Mouse (Mus musculus) brown adipose tissue, adult 24 weeks (tissue): ENCODE results near the gene Crebl2. TPM values are rescaled to one million over a fixed set of nuclear protein-coding genes. Genes with fewer than 3 reads are reported as not detected.
A peak's percentile ranks its signal among the peaks of the same experiment; 100 is the strongest.

Experiments used
- H3K27ac ChIP-seq: fragments of 200-500 bp; replicated peaks from 2 replicates; pipeline ENCODE4 v1.5.1; 2012; ENCODE audit warnings: low read depth, mild to moderate bottlenecking, low read length
- H3K4me1 ChIP-seq: fragments of 200-500 bp; 2 replicates; pipeline ENCODE4 v1.6.1; 2012; ENCODE audit warnings: low read length, mixed read lengths; ENCODE audit not compliant: control insufficient read depth, insufficient read depth, insufficient read length
- H3K4me3 ChIP-seq: fragments of 200-500 bp; 2 replicates; pipeline ENCODE4 v1.5.1; 2012; ENCODE audit warnings: low read depth, mild to moderate bottlenecking, low read length, moderate library complexity; ENCODE audit not compliant: insufficient read depth
- polyA plus RNA-seq: library from polyadenylated mRNA; stranded (reverse); fragments of >200 nt; gene quantifications from 2 replicates; pipeline ENCODE4 v1.2.4, GENCODE M21; 2012; ENCODE audit not compliant: missing spikeins, insufficient read depth, insufficient read length

Gene Crebl2
- polyA plus RNA-seq = 10.1 and 12.0 TPM in 2 replicates

DNA sequence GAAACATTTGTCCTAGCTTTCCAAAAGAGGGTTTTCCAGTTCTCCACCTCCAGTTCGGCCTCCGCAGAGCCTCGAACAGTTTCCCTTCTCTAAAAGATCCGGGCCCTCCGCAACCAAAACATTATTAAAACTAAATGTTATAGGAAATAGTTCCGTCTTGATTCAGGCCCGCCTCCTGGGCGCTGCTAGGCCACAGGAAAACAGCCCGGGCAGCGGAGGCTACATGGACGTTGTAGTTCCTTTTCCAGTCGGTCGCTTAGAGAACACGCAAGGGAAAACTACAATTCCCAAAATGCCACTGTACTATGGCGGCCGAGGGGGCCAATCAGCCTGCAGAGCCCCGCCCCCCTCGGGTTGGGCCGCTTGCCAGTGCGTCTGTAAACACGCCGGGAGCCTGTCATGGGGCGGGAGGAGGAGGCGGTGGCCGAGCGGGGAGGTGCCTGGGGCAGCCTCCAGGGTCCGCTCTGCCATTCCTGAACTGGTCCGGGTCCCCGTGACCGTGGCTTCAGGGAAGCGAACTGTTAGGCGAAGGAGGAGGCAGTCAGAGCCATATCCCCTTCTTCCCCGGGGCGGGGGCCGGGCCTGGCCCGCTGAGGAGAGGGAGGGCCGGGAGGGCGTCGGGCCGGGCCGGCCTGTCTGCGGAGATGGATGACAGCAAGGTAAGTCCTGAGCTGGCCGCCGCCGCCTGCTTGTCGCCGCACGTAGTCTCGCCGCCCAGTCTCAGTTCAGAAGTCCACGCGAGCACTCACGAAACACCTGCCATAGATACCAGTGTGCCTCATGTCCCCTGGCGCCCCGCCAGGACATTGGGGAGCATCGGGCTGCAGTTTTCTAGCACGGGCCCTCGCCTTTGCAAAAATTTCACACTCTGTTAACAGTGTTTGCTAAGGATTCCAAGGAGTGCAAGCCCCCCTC is at the start of gene Crebl2:
TSS of gene Crebl2 (plus strand) at position 369 of the 915 bp plus-strand sequence.
- H3K4me3 ChIP-seq = peak within 1 kb of the TSS; percentile 80
- peak within 1 kb of the TSS; percentile 85 for H3K27ac ChIP-seq
- H3K4me1 ChIP-seq = no peaks in the 10 kb centered on the region

DNA sequence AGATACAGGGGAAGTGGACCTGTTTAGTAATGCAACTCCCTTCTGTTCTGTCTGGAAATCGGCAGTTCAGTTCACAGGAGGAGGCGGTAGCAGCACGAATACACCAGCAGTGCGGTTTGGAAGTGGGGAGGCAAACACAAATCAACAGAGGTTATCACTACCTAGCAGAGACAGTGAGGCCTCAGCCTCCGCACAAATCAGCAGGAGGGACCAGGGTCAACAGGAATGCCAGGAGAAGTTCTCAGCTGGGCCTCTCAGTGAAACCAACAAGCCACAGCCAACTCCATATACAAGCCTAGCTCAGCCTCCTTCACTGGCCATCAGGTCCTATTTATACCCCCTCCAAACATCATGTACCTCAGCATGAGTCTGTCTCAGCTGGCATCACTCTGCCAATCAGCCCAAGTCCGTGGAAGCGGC is 48.5 kb upstream of the Crebl2 start:
- no peaks in the 10 kb centered on the region for H3K4me1 ChIP-seq
- no peak overlapping the region for H3K4me3 ChIP-seq
- no peak overlapping the region for H3K27ac ChIP-seq

DNA sequence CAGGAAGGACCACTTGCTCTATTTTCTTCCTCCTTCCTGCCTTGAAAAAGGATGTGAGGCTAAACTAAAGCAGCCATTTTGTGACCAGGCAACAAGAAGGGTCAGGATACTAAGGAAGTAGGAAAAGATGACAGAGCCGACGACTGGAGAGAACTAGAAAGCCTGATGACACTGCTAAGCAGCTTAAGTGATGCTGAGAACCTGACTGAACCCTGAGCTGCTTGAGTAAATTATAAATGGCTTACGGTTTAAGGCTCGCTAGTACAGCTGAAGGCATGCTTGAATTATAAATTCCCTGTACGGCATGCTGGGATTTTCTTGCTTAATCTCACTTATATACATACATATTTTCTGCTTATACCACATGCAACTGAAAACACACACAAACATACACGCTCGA is 47.1 kb upstream of the Crebl2 start:
- no peaks in the 10 kb centered on the region for H3K4me1 ChIP-seq
- no peak overlapping the region for H3K4me3 ChIP-seq
- H3K27ac ChIP-seq = no peak overlapping the region

DNA sequence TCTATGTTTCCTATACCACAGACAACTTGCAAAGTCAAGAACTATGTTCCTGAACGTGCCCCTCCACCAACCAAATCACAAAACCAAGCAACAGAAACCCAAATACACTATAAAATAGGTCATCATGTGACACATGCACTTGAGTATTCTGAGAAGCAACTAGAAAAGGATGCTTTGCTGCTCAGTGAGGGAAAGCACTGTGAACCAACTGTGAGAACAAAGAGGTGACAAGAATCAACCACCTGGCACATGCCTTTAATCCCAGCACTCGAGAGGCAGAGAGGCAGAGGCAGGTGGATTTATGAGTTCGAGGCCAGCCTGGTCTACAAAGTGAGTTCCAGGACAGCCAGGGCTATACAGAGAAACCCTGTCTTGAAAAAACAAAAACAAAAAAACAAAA is 43.5 kb upstream of the Crebl2 start:
- no peak overlapping the region for H3K4me3 ChIP-seq

DNA sequence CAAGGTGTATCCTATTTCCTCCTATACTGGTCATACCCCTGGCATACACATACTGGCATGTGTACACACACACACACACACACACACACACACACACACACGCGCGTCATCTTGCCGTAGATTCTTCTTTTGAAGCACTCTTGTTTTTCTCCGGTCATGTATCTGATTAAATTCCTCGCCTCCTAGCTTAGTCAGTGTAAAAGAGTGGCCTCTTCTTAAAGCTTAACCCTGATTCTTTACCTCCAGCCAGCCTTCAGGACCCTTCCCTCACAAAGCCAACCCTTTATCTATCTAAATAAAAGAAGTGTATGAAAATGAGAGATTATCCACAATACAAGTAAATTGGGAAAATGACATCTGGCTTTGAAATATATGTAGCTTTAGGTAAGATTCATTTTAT is 40.9 kb upstream of the Crebl2 start:
- no peak overlapping the region for H3K4me3 ChIP-seq
- peaks cover 6% of the 10 kb centered on the region; the same call in 1 of the 2 replicates for H3K4me1 ChIP-seq
- H3K27ac ChIP-seq = no peak overlapping the region

More for the DNA sequence above, 43.5 kb upstream of the Crebl2 start:
- Histone ChIP-seq H3K27ac (no peak overlapping the region), H3K4me1 (peaks cover 3% of the 10 kb centered on the region; the same call in 1 of the 2 replicates)

DNA sequence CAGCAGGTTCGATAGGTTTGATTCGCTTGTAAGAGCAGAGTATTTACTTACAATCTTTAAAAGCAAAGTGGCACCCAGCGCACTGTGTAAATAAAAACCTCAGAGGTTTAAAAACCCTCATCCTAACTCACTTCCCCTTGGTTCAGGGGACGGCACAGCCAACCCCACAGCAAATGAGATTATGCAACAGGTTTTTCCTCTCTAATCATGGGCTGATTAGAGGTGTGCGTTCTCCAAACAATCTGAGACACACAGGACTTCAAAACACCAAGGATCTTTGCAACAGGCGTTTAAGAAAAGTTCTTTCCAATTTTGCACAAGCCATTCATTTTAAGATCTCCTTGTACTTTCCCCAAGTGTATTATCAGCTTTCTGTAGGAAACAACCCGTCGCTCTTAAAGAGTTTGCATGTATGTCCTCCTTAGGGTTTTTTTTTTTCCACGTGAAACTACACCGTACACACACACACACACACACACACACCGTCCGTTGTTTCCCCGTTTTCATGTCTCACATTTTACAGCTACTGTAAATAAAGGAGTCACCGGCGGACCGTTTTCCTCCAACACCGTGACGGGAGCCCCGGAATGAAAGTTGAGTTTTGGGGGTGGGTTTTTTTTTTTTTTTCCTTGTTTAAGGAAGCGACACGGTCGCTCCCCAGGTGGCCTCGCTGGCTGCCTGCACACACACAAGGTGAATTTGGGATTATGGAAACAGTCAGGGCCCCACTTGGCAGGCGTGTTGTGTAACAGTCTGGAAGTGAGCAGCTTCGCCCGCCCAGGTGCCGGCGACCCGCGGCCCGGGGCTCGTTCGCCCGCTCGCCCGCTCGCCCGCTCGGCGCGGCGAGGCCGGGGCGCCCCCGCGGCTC is 38.5 kb upstream of the Crebl2 start:
- Histone ChIP-seq H3K27ac (peak overlapping the region; percentile 98), H3K4me1 (peaks cover 6% of the 10 kb centered on the region; the same call in 1 of the 2 replicates), H3K4me3 (peak overlapping the region; percentile 81)

DNA sequence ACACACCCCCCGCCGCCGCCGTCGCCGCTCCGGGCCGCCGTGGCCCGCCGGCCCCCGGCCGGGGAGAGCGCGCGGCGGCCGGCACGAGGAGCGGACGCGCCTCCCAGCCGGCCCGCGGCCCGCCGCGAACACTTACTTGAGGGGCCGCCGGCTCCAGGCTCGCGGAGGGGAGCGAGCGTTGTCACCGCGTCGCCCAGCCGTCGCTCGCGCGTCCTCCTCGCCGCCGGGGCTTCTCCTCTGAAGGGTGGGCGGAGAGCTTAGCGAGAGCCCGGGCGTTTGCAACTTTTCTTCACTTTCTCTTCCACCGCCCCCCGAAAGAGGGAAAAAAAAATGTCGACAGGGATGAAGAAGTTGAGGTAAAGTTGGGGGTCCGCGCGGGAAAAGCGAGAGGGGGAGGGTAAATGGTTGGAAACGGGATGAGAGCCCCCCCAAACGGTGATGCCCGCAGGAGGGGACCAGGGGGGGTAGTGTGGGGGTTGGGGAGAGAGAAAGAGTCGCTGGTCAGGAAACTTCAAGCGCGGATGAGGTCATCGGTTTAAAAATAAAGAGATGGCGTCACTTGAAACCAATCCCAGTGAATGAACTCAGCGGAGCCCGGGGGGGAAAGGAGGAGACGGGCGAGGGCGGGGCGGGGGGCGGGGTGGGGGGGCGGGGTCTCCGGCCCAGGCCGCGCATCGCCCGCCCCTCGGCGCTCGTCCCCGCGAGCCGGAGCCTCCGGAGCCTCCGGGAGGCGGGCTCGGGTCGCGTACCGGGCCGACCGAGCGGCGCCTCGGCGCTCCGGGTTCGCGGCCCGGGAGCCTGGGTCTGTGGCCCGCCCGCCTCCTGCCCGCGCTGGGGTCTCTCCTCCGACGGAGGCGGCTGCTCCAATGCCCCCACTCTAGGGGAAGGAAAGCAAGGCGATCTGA is 37.6 kb upstream of the Crebl2 start, which contains the start of gene Dusp16:
TSS of gene Dusp16 (minus strand) at position 485 of the 905 bp plus-strand sequence.
- peaks cover 6% of the 10 kb centered on the region; the same call in 1 of the 2 replicates for H3K4me1 ChIP-seq
- peak within 1 kb of the TSS; percentile 98 for H3K27ac ChIP-seq
- H3K4me3 ChIP-seq = peak within 1 kb of the TSS; percentile 95

DNA sequence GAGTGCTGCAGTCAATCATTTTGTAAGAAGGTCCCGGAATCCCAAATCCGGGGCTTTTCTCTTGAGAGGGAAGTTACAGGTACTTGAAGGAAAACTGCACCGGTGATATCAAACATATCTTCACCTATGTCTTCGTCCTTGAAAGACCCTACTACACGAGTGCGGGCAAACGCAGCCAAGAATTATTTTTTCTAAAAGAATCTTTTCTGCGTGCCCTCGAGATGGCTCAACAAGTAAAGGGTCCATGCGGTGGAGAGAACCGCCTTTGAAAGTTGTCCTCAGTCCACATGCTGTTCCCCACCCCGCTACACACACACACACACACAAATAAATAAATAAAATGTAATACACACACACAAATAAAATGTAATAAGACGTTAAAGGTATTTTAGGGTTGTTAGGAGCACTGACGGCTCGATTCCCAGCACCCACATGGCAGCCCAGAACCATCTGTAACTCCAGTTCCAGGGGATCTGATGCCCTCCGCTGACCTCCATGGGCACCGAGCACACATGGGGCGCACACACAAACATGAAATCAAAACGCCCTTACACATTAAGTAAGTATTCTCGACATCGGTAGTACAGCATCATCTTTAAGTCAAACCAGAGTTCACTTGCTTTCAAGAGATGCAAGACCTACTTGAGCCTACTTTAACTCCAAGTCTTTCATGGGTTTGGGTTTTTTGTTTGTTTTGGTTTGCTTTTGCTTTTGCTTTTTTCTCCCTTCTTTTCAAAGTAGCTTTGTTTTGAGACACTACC is 36.7 kb upstream of the Crebl2 start:
- Histone ChIP-seq H3K4me1 (peaks cover 6% of the 10 kb centered on the region; the same call in 1 of the 2 replicates), H3K4me3 (peak overlapping the region; percentile 95), H3K27ac (peak overlapping the region; percentile 85)

DNA sequence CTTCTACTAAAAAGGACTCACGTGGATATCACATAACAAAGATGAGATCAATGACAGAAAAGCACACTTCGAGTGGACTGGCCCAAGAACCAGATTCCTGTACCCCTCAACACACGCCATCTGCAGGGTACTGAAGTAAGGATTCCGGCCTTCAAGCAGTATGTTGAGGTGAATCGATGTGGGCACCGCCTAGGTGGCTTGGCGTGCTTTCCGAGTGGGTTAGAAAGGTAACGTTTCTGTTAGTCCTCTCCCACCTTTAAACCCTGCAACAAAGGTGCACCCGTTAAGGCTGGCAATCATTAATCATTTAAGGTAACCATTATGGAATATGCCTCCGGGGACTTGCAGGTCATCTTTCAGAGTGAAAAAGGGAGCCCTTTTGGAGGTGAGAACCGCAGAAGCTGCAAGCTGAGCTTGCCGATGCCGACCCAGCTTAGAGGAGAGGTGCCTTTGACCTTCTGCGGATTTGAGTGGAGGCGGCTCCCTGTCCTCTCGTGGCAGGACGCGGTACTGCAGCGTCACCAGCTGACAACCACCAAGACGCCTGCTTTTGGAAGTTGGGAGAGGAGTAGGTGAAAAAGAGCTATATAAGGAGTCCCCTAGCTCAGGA is 35.9 kb upstream of the Crebl2 start:
- Histone ChIP-seq H3K4me3 (no peak overlapping the region), H3K27ac (no peak overlapping the region), H3K4me1 (peaks cover 5% of the 10 kb centered on the region; the same call in 1 of the 2 replicates)

DNA sequence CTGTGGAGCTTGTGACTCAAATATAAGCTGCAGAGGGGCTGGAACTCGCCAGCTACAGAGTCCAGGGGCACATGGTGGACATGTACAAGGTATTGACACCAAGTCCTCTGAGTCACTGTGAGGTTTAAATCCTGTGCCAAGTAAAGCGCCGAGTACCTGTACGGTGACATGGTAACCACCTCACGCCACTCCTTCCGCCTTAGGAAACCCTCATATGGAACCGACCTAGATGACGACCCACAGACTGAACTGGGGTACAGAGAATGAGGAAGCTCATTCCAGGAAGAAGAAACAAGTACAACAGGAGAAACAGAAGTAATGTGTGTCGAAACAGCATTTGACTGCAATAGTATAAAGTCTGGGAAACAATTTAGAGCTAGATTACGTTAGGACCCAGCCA is 33.7 kb upstream of the Crebl2 start:
- Histone ChIP-seq H3K4me3 (no peak overlapping the region), H3K4me1 (peaks cover 3% of the 10 kb centered on the region; the same call in 1 of the 2 replicates), H3K27ac (no peak overlapping the region)

DNA sequence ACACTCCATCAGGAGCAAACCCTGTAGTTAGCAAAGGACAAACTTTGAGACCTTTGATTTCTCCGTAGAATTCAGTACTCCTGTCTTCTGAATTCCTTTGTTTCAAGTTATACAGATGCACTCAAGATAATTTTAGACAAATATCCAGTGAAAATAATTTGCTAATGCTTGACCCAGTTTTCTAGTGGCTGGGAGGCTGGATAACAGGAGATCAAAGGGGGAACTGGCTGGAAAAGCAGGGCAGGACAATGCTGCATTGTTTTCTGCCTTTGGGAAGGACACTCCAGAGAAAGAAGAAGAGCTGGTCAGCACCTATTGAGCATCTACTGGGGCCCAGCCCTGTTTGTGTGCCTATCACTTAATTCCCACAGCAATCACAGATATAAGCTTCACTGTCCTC is 28.5 kb upstream of the Crebl2 start:
- Histone ChIP-seq H3K4me1 (peaks cover 2% of the 10 kb centered on the region; the same call in 1 of the 2 replicates), H3K27ac (peak overlapping the region; percentile 35), H3K4me3 (no peak overlapping the region)

DNA sequence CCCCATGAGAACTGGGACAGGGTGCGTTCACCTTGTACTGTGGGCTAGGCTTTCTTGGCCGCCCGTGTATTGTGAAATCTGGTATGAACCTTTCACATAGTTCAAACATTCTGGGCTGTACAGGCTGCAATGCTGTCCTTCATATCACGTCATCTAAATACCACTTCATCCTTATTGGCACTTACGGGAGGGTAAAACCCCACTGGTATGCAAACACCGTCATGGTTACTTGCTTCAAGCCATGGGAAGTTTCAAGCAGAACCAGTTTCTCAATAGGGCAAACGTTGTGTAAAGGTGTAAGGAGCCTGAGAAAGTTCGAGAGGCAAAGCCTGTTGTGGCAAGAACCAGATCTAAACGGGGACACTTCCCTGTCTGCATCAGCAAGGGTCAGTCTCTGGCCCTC is 27.3 kb upstream of the Crebl2 start:
- Histone ChIP-seq H3K4me3 (no peak overlapping the region), H3K27ac (peak overlapping the region; percentile 92), H3K4me1 (peaks cover 2% of the 10 kb centered on the region; the same call in 1 of the 2 replicates)

DNA sequence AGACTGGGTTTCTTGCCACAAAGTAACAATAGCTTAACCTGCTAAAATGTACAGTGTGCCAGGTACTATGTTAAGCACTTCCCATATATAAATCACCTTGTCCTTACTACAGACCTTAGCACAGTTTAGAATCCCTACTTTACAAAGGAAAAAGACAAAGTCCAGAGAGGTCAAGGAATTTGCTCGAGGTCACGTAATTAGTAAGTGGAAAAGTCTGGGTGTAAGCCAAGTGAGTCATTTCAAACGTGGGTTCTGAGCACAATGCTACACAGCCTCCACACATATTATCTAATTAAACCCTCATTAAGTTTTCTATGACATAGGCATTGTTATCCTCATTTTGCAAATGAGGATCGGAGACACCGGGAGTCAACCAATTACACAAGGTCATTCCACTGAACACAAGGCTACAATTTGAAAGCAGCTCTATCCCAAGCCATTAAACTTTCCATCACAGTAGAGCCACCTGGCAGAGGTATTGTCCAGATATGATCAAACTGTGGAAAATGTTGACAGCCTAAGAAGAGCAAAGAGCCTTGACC is 25.1 kb upstream of the Crebl2 start:
- Histone ChIP-seq H3K4me1 (peaks cover 2% of the 10 kb centered on the region; the same call in 1 of the 2 replicates), H3K27ac (no peak overlapping the region), H3K4me3 (no peak overlapping the region)
